Mouse (Mus musculus): ENCODE results near the gene Tnxb.

- TF ChIP-seq POLR2A (IDR thresholded peaks at IDR 0.05; ENCODE audit: insufficient read depth, low read depth, low read length) (no peak), CTCF (IDR thresholded peaks at IDR 0.05; ENCODE audit: insufficient read depth, low read depth, low read length) (no peak)
Measured at GRCm38 (mm10) chr17:34623161-34623560, 47.2 kb upstream of the Tnxb start.

Data from olfactory bulb, adult 2 months (tissue).